In the genomic region with DNA sequence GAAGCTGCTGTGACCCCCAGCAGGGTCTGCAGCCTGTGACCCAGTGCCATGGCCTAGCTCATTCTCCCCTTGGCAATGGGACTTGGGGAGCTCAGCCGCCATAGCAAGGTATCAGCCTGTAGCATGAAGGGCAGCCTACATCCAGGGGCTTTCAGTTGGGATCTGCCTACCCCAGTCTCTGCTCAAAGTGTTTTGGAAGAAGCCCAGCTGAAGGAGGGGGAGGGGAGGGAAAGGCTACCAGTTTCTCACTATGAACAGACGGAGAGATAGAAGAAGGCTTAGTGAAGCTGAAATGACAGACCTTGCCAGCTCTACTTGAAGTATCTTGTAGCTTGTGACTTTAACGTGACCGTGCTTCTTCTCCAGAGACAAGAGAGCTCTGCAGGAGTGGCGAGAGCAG, we compare ENCODE assay signal across 23 mouse cellular contexts. TPM values are rescaled to one million over a fixed set of nuclear protein-coding genes. Genes with fewer than 3 reads are reported as not detected.
"Had no signal": no experiment of that assay in that cellular context is flagged by ENCODE, and none has a peak within 500 bp of the region (broad histone marks: within the 10 kb centered on the region; RNA-seq: fewer than 3 reads in every experiment).

No protein-coding gene starts in this region.

- H3K27ac ChIP-seq: kidney, postnatal 0 days; layer of hippocampus, adult 2 months; limb, embryonic 10.5 days; limb, embryonic 13.5 days; liver, embryonic 12.5 days; liver, embryonic 15.5 days; lung, embryonic 15.5 days; stomach, postnatal 0 days had no signal

- ATAC-seq: liver, embryonic 12.5 days had no signal

- H3K9ac ChIP-seq: limb, embryonic 13.5 days; liver, embryonic 12.5 days; liver, embryonic 15.5 days; lung, embryonic 15.5 days had no signal

- H3K4me2 ChIP-seq: limb, embryonic 13.5 days; liver, embryonic 12.5 days; liver, embryonic 15.5 days; lung, embryonic 15.5 days; midbrain, embryonic 11.5 days had no signal

- H3K27me3 ChIP-seq: liver, embryonic 12.5 days; liver, embryonic 15.5 days; lung, embryonic 15.5 days had no signal

- DNase-seq: layer of hippocampus, adult 9-11 months; liver; lung, adult 18-20 months; lung, postnatal 10 days; lung, postnatal 36 days; midbrain, embryonic 14.5 days; right cerebral cortex, adult 18-20 months; right cerebral cortex, postnatal 14 days; right cerebral cortex, postnatal 4 days; thymus, adult 2 months; thymus, postnatal 14 days; thymus, postnatal 4 days had no signal

- H3K9me3 ChIP-seq: limb, embryonic 10.5 days; limb, embryonic 13.5 days; liver, embryonic 12.5 days; liver, embryonic 15.5 days; lung, embryonic 15.5 days had no signal

- H3K4me3 ChIP-seq: layer of hippocampus, adult 2 months; limb, embryonic 10.5 days; limb, embryonic 13.5 days; liver, embryonic 12.5 days; liver, embryonic 15.5 days; lung, embryonic 15.5 days had no signal

- H3K36me3 ChIP-seq: limb, embryonic 10.5 days; limb, embryonic 13.5 days; liver, embryonic 12.5 days; liver, embryonic 15.5 days; lung, embryonic 15.5 days had no signal

RNA-seq across cellular contexts. Expression of gene Stk32c, which starts 16.7 kb away (rescaled TPM):
- total RNA-seq: megakaryocyte progenitor cell, adult 5-6 weeks; megakaryocyte-erythroid progenitor cell, adult 5-6 weeks had no signal
- polyA plus RNA-seq: liver, embryonic 12.5 days; liver, embryonic 15.5 days had no signal
